Mouse (Mus musculus) heart, postnatal 0 days (tissue): ENCODE measurements at regions not wholly inside any gene's neighbourhood (a gene's known extent, or its start where the extent isn't known, plus 50 kb on each side); places are given as distances from the start of the nearest gene placed in this dataset.

Source experiments
- ATAC-seq: fragments of 200-750 bp; cut with Nextera tagmentation; 2 replicates; pipeline ENCODE4 v1.8.0; 2017; ENCODE audit warnings: low read depth, moderate number of reproducible peaks, moderate library complexity; ENCODE audit not compliant: insufficient read depth
- DNase-seq: peaks from one replicate; pipeline ENCODE4 v3.0.0-alpha.2; 2016; ENCODE audit warnings: low spot score
- H3K27ac ChIP-seq: fragments of 300-500 bp; sonication (generic); 2 replicates; pipeline ENCODE4 v1.5.1; 2014; ENCODE audit warnings: low read depth, mild to moderate bottlenecking
- H3K27me3 ChIP-seq: fragments of 300-500 bp; sonication (generic); 2 replicates; pipeline ENCODE4 v1.6.1; 2014; ENCODE audit warnings: low read length, mixed read lengths; ENCODE audit not compliant: control insufficient read depth, insufficient read depth
- H3K36me3 ChIP-seq: fragments of 300-500 bp; sonication (generic); replicated peaks from 2 replicates; pipeline ENCODE4 v1.6.1; 2014; ENCODE audit warnings: low read length, mixed read lengths; ENCODE audit not compliant: control insufficient read depth, insufficient read depth
- H3K4me1 ChIP-seq: fragments of 300-500 bp; sonication (generic); 2 replicates; pipeline ENCODE4 v1.6.1; 2014; ENCODE audit warnings: antibody characterized with exemption; ENCODE audit not compliant: control insufficient read depth, insufficient read depth
- H3K4me2 ChIP-seq: fragments of 300-500 bp; sonication (generic); 2 replicates; pipeline ENCODE4 v1.6.1; 2014; ENCODE audit warnings: low read depth, mild to moderate bottlenecking, low read length, moderate library complexity
- H3K4me3 ChIP-seq: fragments of 300-500 bp; sonication (generic); 2 replicates; pipeline ENCODE4 v1.5.1; 2014; ENCODE audit warnings: low read depth, low read length
- H3K9ac ChIP-seq: fragments of 300-500 bp; sonication (generic); replicated peaks from 2 replicates; pipeline ENCODE4 v1.6.1; 2014; ENCODE audit warnings: low read depth, low read length, mixed read lengths
- H3K9me3 ChIP-seq: fragments of 300-500 bp; sonication (generic); replicated peaks from 2 replicates; pipeline ENCODE4 v1.6.1; 2016; ENCODE audit warnings: low read length; ENCODE audit not compliant: control insufficient read depth
- CTCF ChIP-seq: IDR thresholded peaks from 2 replicates; pipeline ENCODE4 v1.5.1; 2016; ENCODE audit warnings: antibody characterized with exemption, control low read depth, low read depth
- EP300 ChIP-seq: IDR thresholded peaks from 2 replicates; pipeline ENCODE4 v1.6.1; 2016; ENCODE audit warnings: antibody characterized with exemption, low read depth
- WGBS: fragments of 180-500 bp; shearing (Covaris S2); extraction: QIAGEN DNeasy Blood & Tissue Kit; methylation state at CpG from one replicate; pipeline ENCODE4 v1.1.7; 2014; 5-methylcytosine and 5-hydroxymethylcytosine counted together

GRCm38 (mm10) chr16:77894247-77894646 is 292.4 kb upstream of the Gm11146 start:
- Histone ChIP-seq H3K9me3 (no peaks in the 10 kb centered on the region), H3K4me1 (no peaks in the 10 kb centered on the region), H3K36me3 (no peaks in the 10 kb centered on the region), H3K27me3 (no peaks in the 10 kb centered on the region), H3K4me3 (no peak overlapping the region), H3K4me2 (no peak overlapping the region), H3K9ac (no peak overlapping the region), H3K27ac (no peak overlapping the region)
- no peak for ATAC-seq
- TF ChIP-seq EP300 (no peak), CTCF (no peak)
- no peak for DNase-seq
- whole genome bisulfite sequencing = 54% methylated on average over 2 of the region's 2 CpGs

DNA sequence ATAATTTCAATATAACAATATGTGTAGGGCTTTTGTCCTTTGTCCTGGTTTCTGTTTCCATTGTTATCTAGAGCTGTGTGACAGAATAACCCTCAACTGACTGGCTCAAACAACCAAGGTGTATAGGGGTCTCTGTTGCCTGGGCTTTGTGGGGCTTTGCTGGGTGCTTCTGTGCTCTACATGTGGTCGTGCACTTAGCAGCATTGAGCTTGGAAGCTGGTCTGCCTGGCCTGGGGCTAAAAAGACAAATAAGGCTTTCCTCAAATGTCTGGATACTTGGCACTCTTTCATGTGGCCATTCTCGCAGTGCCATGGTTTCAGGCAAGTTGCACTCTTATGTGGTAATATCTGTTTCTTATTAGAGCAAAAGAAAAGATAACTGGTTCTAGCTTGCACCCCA is 291.8 kb upstream of the Gm11146 start:
- Histone ChIP-seq H3K9me3 (no peaks in the 10 kb centered on the region), H3K27ac (no peak overlapping the region), H3K4me1 (no peaks in the 10 kb centered on the region), H3K9ac (no peak overlapping the region), H3K4me3 (no peak overlapping the region), H3K36me3 (no peaks in the 10 kb centered on the region), H3K27me3 (no peaks in the 10 kb centered on the region), H3K4me2 (no peak overlapping the region)
- ATAC-seq (no peak), DNase-seq (no peak)
- TF ChIP-seq CTCF = no peak
- no peak for TF ChIP-seq EP300
- 63% methylated on average over 2 of the region's 2 CpGs for WGBS

DNA sequence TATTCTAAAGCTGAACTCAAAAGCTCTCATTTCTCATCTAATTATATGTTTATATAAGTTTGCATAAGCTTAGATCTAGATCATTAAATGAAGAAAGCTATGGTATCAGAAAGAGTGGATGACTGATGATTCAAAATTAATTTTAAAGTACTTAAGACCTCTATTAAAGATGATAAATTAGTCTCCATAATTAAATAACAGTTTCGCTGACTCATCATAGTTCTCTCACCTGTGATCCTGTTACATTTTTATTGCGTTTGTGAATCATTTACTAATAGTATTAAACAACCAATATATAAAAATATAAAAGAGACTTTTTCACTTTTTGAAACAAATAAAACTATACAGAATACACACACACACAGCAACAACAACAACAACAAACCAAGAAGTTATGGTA is 290.8 kb upstream of the Gm11146 start:
- Histone ChIP-seq H3K4me3 (no peak overlapping the region), H3K4me1 (no peaks in the 10 kb centered on the region), H3K9ac (no peak overlapping the region), H3K9me3 (no peaks in the 10 kb centered on the region), H3K27me3 (no peaks in the 10 kb centered on the region), H3K27ac (no peak overlapping the region), H3K4me2 (no peak overlapping the region), H3K36me3 (no peaks in the 10 kb centered on the region)
- ATAC-seq (no peak), DNase-seq (no peak)
- TF ChIP-seq EP300 = no peak
- TF ChIP-seq CTCF = no peak
- 84% methylated on average over 2 of the region's 2 CpGs for WGBS

DNA sequence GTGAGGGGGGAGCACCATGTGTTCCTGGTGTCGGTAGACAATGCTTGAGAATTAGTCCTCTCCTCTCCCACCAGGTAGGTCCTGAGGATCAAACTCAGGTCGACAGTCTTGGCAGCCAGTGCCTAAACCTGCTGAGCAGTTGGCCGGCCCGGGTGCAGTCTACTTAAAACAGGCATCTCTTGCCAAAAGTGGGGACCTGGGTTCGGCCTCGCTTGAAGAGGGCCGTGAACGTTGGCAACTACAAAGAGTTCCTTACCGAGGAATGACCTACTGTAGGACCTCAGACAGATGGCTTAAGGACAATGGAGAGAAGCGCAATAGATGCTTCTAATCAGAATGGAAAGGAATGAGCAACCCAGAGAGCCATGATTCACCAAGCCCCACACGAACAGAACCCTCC is 287.5 kb upstream of the Gm11146 start:
- H3K4me2 ChIP-seq = no peak overlapping the region
- H3K4me3 ChIP-seq = no peak overlapping the region
- H3K27me3 ChIP-seq = no peaks in the 10 kb centered on the region
- no peaks in the 10 kb centered on the region for H3K4me1 ChIP-seq
- DNase-seq (no peak), ATAC-seq (no peak)
- no peak overlapping the region for H3K9ac ChIP-seq
- H3K27ac ChIP-seq = no peak overlapping the region
- WGBS = 83% methylated on average over 11 of the region's 11 CpGs
- H3K9me3 ChIP-seq = no peaks in the 10 kb centered on the region
- TF ChIP-seq CTCF (no peak), EP300 (no peak)
- no peaks in the 10 kb centered on the region for H3K36me3 ChIP-seq

- Histone ChIP-seq H3K4me1 (no peaks in the 10 kb centered on the region), H3K27ac (no peak overlapping the region), H3K4me3 (no peak overlapping the region), H3K27me3 (no peaks in the 10 kb centered on the region), H3K9ac (no peak overlapping the region), H3K4me2 (no peak overlapping the region), H3K36me3 (no peaks in the 10 kb centered on the region), H3K9me3 (no peaks in the 10 kb centered on the region)
- DNase-seq = no peak
- TF ChIP-seq EP300 (no peak), CTCF (no peak)
- ATAC-seq = no peak
- 78% methylated on average over 15 of the region's 15 CpGs for WGBS
Observed at GRCm38 (mm10) chr16:77885060-77885679, 283.3 kb upstream of the Gm11146 start.

GRCm38 (mm10) chr16:77884495-77884894 is 282.6 kb upstream of the Gm11146 start:
- Histone ChIP-seq H3K4me3 (no peak overlapping the region), H3K36me3 (no peaks in the 10 kb centered on the region), H3K27me3 (no peaks in the 10 kb centered on the region), H3K27ac (no peak overlapping the region), H3K4me2 (no peak overlapping the region), H3K9ac (no peak overlapping the region), H3K4me1 (no peaks in the 10 kb centered on the region), H3K9me3 (no peaks in the 10 kb centered on the region)
- no peak for TF ChIP-seq EP300
- TF ChIP-seq CTCF = no peak
- ATAC-seq (no peak), DNase-seq (no peak)
- WGBS = 88% methylated on average over 9 of the region's 9 CpGs
